Mouse (Mus musculus): ENCODE data around the gene Fbxl13. TPM values are rescaled to one million over a fixed set of nuclear protein-coding genes. Genes with fewer than 3 reads are reported as not detected.

The Fbxl13 gene
- polyA plus RNA-seq, 2 experiments = 0.05 to 0.08 TPM

DNA sequence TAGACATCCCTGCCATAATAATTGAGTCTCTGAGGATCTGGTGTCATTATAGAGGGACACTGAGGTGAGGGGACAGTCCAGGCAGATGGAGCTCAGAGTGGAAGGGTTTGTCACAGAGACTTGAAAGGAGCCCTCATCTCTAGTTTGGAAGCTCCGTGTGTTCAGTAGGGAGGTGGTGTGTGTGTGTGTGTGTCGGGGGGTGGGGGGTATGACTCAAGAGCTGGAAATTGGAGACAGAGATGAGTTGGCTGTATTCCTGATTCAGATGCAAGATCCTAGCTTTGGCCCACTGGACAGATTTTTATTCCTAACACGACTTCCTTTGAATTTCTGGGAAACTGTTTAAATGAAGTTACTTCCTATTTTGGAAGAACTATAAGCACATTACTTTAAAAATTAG lies 158.1 kb downstream of the Fbxl13 start:
- no peaks in the 10 kb centered on the region for H3K36me3 ChIP-seq (replicated peaks; ENCODE audit: control insufficient read depth, insufficient read depth, low read depth)
- H3K4me3 ChIP-seq (ENCODE audit: insufficient read depth in 1 of 2, low read depth in 2 of 2, low read length in 2 of 2) = no peak overlapping the region
- TF ChIP-seq EP300 (IDR thresholded peaks at IDR 0.05; ENCODE audit: low read depth) = no peak
- TF ChIP-seq CTCF (IDR thresholded peaks at IDR 0.05; ENCODE audit: low read depth) = no peak
- no peak overlapping the region for H3K4me2 ChIP-seq (ENCODE audit: low read depth)
- no peak overlapping the region for H3K9ac ChIP-seq (replicated peaks)
- DNase-seq (ENCODE audit: low read depth in 3 of 3, low spot score in 3 of 3) = no peak
- 66% methylated on average over 3 of the region's 3 CpGs for WGBS (ENCODE audit: insufficient replicate concordance)
- no peak overlapping the region for H3K27ac ChIP-seq
- no peaks in the 10 kb centered on the region for H3K4me1 ChIP-seq (replicated peaks; ENCODE audit: control insufficient read depth in 2 of 2, insufficient read depth in 2 of 2, low read length in 1 of 2)
- no peaks in the 10 kb centered on the region for H3K9me3 ChIP-seq (ENCODE audit: control insufficient read depth, low read length)
- H3K27me3 ChIP-seq (ENCODE audit: control insufficient read depth, insufficient read depth, low read length) = no peaks in the 10 kb centered on the region
- ATAC-seq (ENCODE audit: insufficient read depth) = no peak

DNA sequence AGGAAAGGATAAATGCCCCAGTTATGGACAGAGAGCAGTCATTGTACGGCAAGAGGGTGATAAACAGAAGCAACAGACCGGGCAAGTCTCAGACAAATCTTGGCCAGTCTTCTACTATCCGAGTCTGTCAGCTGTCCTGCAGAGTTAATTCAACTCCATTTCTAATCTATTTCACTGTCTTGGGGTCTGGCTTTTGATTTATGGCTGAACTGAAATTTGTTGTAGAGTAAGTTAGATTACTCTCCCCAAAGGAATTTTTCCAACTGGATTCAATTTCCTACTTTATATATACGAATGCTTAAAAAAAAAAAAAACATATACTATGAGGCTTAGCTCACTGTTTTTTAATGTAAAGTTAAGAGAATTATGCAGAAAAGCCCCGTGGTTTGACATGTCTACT lies 158.6 kb downstream of the Fbxl13 start:
- ATAC-seq (ENCODE audit: insufficient read depth) (no peak), DNase-seq (ENCODE audit: low read depth in 3 of 3, low spot score in 3 of 3) (no peak)
- TF ChIP-seq CTCF (IDR thresholded peaks at IDR 0.05; ENCODE audit: low read depth) = no peak
- no peak for TF ChIP-seq EP300 (IDR thresholded peaks at IDR 0.05; ENCODE audit: low read depth)
- Histone ChIP-seq H3K36me3 (replicated peaks; ENCODE audit: control insufficient read depth, insufficient read depth, low read depth) (no peaks in the 10 kb centered on the region), H3K9me3 (ENCODE audit: control insufficient read depth, low read length) (no peaks in the 10 kb centered on the region), H3K9ac (replicated peaks) (no peak overlapping the region), H3K4me1 (replicated peaks; ENCODE audit: control insufficient read depth in 2 of 2, insufficient read depth in 2 of 2, low read length in 1 of 2) (no peaks in the 10 kb centered on the region), H3K27ac (no peak overlapping the region), H3K4me2 (ENCODE audit: low read depth) (no peak overlapping the region), H3K4me3 (ENCODE audit: insufficient read depth in 1 of 2, low read depth in 2 of 2, low read length in 2 of 2) (no peak overlapping the region), H3K27me3 (ENCODE audit: control insufficient read depth, insufficient read depth, low read length) (no peaks in the 10 kb centered on the region)
- WGBS (ENCODE audit: insufficient replicate concordance) = 56% methylated on average over 5 of the region's 5 CpGs

DNA sequence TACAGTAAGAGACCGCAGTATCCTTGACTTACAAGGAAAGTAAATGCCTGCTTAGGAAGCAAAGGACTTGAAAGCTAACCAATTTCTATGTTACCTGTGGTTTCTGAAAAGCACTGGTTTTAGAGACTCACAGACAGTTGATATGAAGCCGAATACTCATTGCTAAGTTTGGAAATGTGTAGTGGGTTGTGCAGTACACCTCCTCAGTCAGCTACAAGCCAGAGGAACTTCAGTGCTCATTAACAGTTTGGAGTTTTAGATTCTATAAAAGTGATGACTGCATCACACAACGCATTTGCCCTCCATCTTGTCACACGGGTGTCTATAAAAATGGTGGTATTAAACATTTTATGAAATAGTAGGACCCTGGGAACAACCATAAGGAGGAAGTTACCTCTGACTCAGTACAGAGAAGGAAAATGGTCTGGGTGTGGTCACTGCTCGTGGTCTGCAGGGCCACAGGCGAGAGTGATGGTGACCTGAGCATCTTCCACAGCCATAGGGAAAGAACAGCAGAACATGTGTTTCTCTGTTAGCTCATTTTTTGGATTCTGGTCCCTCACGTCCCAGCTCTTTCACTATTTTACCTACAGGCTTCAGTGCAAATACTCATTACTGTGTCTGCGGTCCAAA lies 160.1 kb downstream of the Fbxl13 start:
- no peak for ATAC-seq (ENCODE audit: insufficient read depth)

DNA sequence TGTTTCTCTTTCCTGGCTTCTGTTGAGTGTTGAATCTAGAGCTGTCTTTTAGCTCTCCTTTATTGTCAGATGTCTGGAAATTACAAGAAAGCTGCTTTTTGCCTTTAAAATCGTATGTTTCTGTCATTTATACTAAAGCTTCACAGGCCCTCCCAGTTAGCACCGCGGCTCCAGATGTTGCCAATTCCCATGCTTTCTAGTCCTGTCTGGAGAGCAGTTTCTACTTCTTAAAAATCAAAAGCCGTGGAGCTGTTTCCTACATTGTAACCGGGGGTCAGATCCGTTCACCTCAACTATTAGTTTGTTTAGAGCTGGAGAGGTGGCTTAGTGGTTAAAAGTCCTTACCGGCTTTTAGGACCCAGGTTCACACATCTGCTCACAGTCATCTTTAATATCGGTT lies 162.2 kb downstream of the Fbxl13 start:
- TF ChIP-seq EP300 (IDR thresholded peaks at IDR 0.05; ENCODE audit: low read depth) = no peak
- no peak overlapping the region for H3K4me3 ChIP-seq (ENCODE audit: insufficient read depth in 1 of 2, low read depth in 2 of 2, low read length in 2 of 2)
- H3K36me3 ChIP-seq (replicated peaks; ENCODE audit: control insufficient read depth, insufficient read depth, low read depth) = no peaks in the 10 kb centered on the region
- H3K9ac ChIP-seq (replicated peaks) = no peak overlapping the region
- no peaks in the 10 kb centered on the region for H3K9me3 ChIP-seq (ENCODE audit: control insufficient read depth, low read length)
- no peaks in the 10 kb centered on the region for H3K4me1 ChIP-seq (replicated peaks; ENCODE audit: control insufficient read depth in 2 of 2, insufficient read depth in 2 of 2, low read length in 1 of 2)
- no peak overlapping the region for H3K4me2 ChIP-seq (ENCODE audit: low read depth)
- DNase-seq (ENCODE audit: low read depth in 3 of 3, low spot score in 3 of 3) (no peak), ATAC-seq (ENCODE audit: insufficient read depth) (no peak)
- 78% methylated on average over 8 of the region's 8 CpGs for WGBS (ENCODE audit: insufficient replicate concordance)
- no peaks in the 10 kb centered on the region for H3K27me3 ChIP-seq (ENCODE audit: control insufficient read depth, insufficient read depth, low read length)
- no peak overlapping the region for H3K27ac ChIP-seq

More for the DNA sequence above, 160.1 kb downstream of the Fbxl13 start:
- H3K4me2 ChIP-seq (ENCODE audit: low read depth) = no peak overlapping the region
- 58% methylated on average over 8 of the region's 8 CpGs for WGBS (ENCODE audit: insufficient replicate concordance)
- no peaks in the 10 kb centered on the region for H3K27me3 ChIP-seq (ENCODE audit: control insufficient read depth, insufficient read depth, low read length)
- no peak overlapping the region for H3K9ac ChIP-seq (replicated peaks)
- H3K27ac ChIP-seq = no peak overlapping the region
- no peak overlapping the region for H3K4me3 ChIP-seq (ENCODE audit: insufficient read depth in 1 of 2, low read depth in 2 of 2, low read length in 2 of 2)
- H3K4me1 ChIP-seq (replicated peaks; ENCODE audit: control insufficient read depth in 2 of 2, insufficient read depth in 2 of 2, low read length in 1 of 2) = no peaks in the 10 kb centered on the region
- no peaks in the 10 kb centered on the region for H3K36me3 ChIP-seq (replicated peaks; ENCODE audit: control insufficient read depth, insufficient read depth, low read depth)
- TF ChIP-seq CTCF (IDR thresholded peaks at IDR 0.05; ENCODE audit: low read depth) = no peak
- no peak for TF ChIP-seq EP300 (IDR thresholded peaks at IDR 0.05; ENCODE audit: low read depth)
- no peak for DNase-seq (ENCODE audit: low read depth in 3 of 3, low spot score in 3 of 3)
- H3K9me3 ChIP-seq (ENCODE audit: control insufficient read depth, low read length) = no peaks in the 10 kb centered on the region

DNA sequence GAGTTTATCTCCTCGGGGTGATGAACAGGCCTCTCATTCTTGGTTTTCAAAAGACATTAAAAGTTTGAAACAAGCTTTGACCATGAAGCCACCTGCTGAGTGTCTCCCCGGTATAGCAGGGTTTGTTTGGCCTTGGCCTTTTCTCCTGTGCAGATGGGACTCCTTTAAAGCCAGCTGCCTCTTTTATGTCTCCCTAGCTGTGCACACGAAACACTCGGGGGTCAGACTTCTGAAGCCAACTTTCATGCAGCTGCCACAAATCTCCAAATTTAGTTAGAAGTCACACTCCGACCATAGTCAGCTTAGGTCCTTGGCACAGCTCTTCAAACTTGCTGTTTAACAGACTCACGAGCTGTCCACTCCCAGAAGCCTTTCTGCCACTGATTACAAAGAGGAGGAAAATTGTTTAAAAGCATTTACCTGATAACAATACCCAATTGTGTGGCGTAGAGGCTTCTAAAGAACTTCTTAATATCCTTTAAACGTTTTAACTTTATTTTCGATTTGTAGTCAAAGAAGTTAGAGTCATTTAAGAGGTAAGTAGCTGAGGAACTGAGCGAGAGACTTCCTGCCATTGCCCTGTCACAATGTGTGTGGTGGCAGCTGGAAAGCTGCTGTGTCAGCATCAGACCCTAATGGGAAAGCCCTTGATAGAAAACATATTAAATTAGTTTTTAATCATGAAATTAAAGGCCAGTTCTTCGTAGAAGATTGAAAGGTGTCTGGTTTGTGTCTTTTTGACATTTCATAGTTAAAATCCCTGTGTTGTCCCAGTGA lies 162.8 kb downstream of the Fbxl13 start:
- Histone ChIP-seq H3K27me3 (ENCODE audit: control insufficient read depth, insufficient read depth, low read length) (no peaks in the 10 kb centered on the region), H3K36me3 (replicated peaks; ENCODE audit: control insufficient read depth, insufficient read depth, low read depth) (no peaks in the 10 kb centered on the region), H3K9ac (replicated peaks) (no peak overlapping the region), H3K4me1 (replicated peaks; ENCODE audit: control insufficient read depth in 2 of 2, insufficient read depth in 2 of 2, low read length in 1 of 2) (no peaks in the 10 kb centered on the region), H3K4me3 (ENCODE audit: insufficient read depth in 1 of 2, low read depth in 2 of 2, low read length in 2 of 2) (no peak overlapping the region), H3K9me3 (ENCODE audit: control insufficient read depth, low read length) (no peaks in the 10 kb centered on the region), H3K27ac (no peak overlapping the region), H3K4me2 (ENCODE audit: low read depth) (no peak overlapping the region)
- no peak for TF ChIP-seq EP300 (IDR thresholded peaks at IDR 0.05; ENCODE audit: low read depth)
- no peak for TF ChIP-seq CTCF (IDR thresholded peaks at IDR 0.05; ENCODE audit: low read depth)
- no peak for ATAC-seq (ENCODE audit: insufficient read depth)
- WGBS (ENCODE audit: insufficient replicate concordance) = 57% methylated on average over 11 of the region's 11 CpGs
- no peak for DNase-seq (ENCODE audit: low read depth in 3 of 3, low spot score in 3 of 3)

Data from liver, embryonic 14.5 days (tissue).